Mouse (Mus musculus): ENCODE measurements around the gene Ada.

The Ada gene

GRCm38 (mm10) chr2:163696763-163697162 is 53.3 kb downstream of the Ada start:
- WGBS, result 61% methylated on average over 2 of the region's 2 CpGs

- WGBS, result 36% methylated on average over 9 of the region's 9 CpGs
Observed at GRCm38 (mm10) chr2:163693716-163694314, 56.2 kb downstream of the Ada start.

DNA sequence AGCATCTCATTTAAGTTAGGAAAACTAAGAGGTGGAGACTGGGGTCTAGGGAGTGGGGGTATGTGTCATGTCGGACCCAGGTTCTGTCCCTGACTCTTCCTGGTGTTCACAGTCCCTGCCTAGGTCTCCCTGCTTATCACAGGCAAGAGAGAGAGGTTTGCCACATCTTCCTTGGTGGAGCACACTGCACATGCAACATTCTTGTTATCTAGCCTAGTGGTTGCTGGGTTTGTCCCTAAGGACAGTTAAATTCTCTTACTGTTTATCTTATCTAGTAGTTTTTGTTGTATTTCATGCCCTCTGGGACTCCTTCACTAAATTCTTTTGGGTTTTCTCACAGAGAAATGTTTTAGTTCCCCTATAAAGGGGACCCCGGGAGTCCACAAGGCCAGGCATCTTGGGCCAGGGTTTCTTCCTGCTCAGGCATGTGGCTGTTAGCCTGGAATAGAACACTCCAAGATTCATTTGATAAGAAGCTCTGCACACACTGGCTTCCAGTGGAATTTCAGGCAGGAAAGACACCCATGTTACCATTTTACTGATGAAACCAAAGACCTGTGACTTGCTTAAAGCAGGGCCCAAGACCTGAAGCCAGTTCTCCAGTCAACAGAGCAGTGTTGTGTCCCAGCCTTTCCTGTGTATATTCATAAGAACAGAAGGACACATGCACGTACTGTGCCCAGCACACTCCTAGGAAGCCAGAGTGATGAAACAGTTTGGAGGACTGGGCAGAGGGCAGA is 57.0 kb downstream of the Ada start:
- WGBS, result 64% methylated on average over 3 of the region's 3 CpGs

GRCm38 (mm10) chr2:163691846-163692605 is 58.0 kb downstream of the Ada start:
- 84% methylated on average over 6 of the region's 6 CpGs for WGBS

GRCm38 (mm10) chr2:163690409-163691304 is 59.4 kb downstream of the Ada start:
- WGBS, result 60% methylated on average over 8 of the region's 8 CpGs

DNA sequence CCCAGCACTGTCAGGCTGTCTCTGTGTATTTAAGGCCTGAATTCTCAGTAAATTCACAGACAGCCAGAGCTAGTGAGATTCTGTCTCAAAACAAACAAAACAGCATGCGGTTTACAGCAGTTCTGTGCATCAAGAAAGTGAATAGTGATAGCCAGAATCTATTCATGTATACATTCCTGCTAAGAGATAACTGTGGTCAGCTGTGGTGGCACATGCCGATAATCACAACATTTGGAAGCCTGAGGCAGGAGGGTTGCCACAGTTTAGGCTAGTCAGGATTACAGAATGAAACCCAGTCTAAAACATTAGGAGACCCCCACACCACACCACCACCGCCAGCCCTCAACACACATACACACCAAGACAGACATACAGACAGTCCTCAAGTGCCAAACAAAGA is 60.3 kb downstream of the Ada start:
- WGBS, result 75% methylated on average over 3 of the region's 3 CpGs

GRCm38 (mm10) chr2:163688377-163688776 is 61.7 kb downstream of the Ada start:
- WGBS, result 95% methylated on average over 1 of the region's 1 CpGs

DNA sequence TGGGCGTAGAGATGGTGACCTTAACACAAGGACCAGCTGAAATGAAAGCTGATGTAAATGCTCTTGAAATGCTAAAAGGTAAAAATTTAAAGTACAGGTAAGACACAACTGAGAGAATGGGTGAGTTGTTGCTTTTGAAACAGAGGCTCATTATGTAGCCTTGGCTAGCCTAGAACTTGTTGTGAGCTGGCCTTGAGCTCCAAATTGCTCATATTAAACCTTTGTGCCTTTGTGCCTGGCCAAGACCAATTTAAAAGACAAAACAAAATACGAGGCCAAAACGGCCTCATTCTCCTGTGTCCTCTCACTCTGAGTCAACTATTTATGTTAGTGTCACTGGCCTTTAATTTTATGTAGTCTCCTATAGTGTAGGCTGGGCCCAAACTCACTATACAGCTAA is 63.2 kb downstream of the Ada start:
- 63% methylated on average over 3 of the region's 3 CpGs for WGBS

GRCm38 (mm10) chr2:163686233-163686632 is 63.8 kb downstream of the Ada start:
- WGBS, result 65% methylated on average over 5 of the region's 5 CpGs

DNA sequence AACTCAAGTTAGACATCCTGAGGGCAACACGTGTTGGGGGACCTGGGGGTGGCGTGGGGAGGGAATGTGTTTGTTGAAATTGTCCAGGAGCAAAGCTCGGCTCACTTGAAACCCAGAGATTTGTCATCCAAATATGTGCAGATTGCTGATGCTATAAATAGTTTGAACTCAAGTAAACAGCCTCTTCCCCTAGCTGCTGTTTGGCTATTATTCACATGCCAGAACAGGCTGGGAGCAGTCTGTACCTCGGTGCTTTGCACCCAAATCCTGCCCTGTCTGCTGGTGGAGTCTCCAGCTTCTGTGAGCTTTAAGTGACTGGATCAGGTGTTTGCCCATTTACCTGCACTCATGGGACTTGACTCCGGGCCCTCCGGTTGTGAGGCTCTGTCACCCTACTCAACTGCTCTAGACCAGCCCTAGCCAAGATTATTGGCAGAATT is 64.3 kb downstream of the Ada start:
- 14% methylated on average over 6 of the region's 6 CpGs for WGBS

- 17% methylated on average over 4 of the region's 4 CpGs for WGBS
Observed at GRCm38 (mm10) chr2:163685287-163685686, 64.8 kb downstream of the Ada start.

DNA sequence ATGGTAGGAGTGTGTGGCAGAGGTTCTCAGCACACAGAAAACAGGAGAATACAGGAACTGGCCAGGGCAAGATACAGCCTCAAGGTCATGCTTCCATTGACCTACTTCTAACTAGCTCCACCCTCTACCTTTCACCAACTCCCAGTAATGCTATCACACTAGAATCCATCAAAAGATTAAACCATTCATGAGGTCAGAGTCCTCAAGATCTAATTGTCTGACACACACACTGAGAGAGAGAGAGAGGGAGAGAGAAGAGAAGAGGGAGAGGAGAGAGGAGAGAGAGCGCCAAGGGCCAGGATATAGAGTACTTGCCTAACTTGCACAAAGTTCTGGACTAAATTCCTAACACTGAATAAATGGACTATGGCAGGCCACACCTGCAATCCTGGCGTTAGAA is 67.7 kb downstream of the Ada start:
- WGBS, result 97% methylated on average over 2 of the region's 2 CpGs

DNA sequence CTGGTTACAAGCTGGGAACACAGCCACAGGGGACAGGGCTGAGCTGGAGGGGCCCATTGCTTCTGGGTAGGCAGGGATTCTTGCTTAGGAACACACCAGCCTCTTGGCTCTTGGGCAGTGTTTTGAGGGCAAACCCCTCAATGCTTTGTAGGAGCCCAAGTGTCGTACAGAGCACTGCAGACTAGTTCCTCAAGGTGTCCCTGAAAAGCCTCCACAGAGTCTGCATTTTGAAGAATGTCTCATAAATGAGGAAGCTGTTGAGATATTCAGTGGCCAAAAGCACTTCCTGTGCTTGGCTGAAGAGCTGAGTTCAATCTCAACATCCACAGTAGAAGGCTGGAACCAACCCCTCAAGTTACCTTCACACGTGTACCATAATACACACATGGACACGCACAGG is 73.3 kb downstream of the Ada start:
- 70% methylated on average over 3 of the region's 3 CpGs for WGBS
